Mouse (Mus musculus) erythroblast, embryonic 14.5 days (primary cell): ENCODE data around the gene Gm12695. TPM values are rescaled to one million over a fixed set of nuclear protein-coding genes. Genes with fewer than 3 reads are reported as not detected.

Source experiments
- H3K27me3 ChIP-seq: 2 replicates; pipeline ENCODE4 v1.6.1; 2012; ENCODE audit warnings: inconsistent platforms; ENCODE audit not compliant: control insufficient read depth
- H3K36me3 ChIP-seq: 2 replicates; pipeline ENCODE4 v1.6.1; 2012; ENCODE audit warnings: mild to moderate bottlenecking, inconsistent platforms; ENCODE audit not compliant: control insufficient read depth
- H3K4me1 ChIP-seq: 2 replicates; pipeline ENCODE4 v1.6.1; 2012; ENCODE audit warnings: inconsistent platforms; ENCODE audit not compliant: control insufficient read depth
- H3K4me3 ChIP-seq: replicated peaks from 2 replicates; pipeline ENCODE3; 2012; ENCODE audit warnings: moderate library complexity, mild to moderate bottlenecking, inconsistent platforms
- H3K9me3 ChIP-seq: 2 replicates; pipeline ENCODE4 v1.6.1; 2012; ENCODE audit warnings: low read length, inconsistent platforms, mixed read lengths; ENCODE audit not compliant: control insufficient read depth
- GATA1 ChIP-seq: IDR thresholded peaks from 2 replicates; pipeline ENCODE4 v1.6.1; 2012; ENCODE audit warnings: low read length, inconsistent platforms, mixed read lengths
- TAL1 ChIP-seq: IDR thresholded peaks from 3 replicates; pipeline ENCODE4 v1.6.1; 2012; ENCODE audit warnings: low read length, inconsistent platforms, mixed read lengths
- polyA plus RNA-seq: library from polyadenylated mRNA; stranded (reverse); fragments of >175 nt; gene quantifications from 2 replicates; pipeline ENCODE4 v1.2.3, GENCODE M21; 2012

Gm12695 gene
- polyA plus RNA-seq, result not detected in 2 replicates

GRCm38 (mm10) chr4:96785086-96785485 lies at the start of gene Gm12695:
Gene Gm12695 (minus strand): TSS chr4:96785186.
- TF ChIP-seq GATA1, result no peak
- TF ChIP-seq TAL1, result no peak
- Histone ChIP-seq H3K9me3 (no peaks in the 10 kb centered on the region), H3K4me1 (no peaks in the 10 kb centered on the region), H3K4me3 (no peak within 1 kb of the TSS), H3K36me3 (no peaks in the 10 kb centered on the region), H3K27me3 (no peaks in the 10 kb centered on the region)

DNA sequence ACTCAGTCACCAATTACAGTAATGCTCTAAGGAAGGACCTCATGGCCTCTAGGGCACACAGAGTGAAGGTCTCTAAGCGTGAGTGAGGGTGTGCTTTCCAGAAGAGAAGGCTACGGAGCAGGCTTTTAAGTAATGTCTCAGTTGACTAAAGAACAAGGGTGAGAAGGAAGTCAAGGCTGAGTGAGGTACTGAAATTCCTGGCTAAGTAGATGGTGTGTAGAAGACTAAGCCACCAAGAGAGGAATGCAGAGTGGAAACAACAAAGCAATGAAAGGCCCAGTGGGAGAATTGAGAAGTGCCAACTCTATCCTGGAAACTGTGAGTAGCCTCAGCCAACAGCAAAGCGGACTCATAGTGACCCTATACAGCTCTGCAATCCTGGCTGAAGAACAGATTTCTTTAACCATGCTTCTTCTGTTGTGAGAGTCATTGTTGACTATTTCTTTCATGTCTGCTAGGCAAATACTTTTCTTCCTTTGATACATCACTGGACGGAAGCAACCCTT lies 40.6 kb upstream of the Gm12695 start:
- Histone ChIP-seq H3K27me3 (no peaks in the 10 kb centered on the region), H3K4me3 (no peak overlapping the region), H3K36me3 (no peaks in the 10 kb centered on the region), H3K9me3 (no peaks in the 10 kb centered on the region; the same call in 1 of the 2 replicates), H3K4me1 (no peaks in the 10 kb centered on the region)
- TF ChIP-seq TAL1 (no peak), GATA1 (no peak)

DNA sequence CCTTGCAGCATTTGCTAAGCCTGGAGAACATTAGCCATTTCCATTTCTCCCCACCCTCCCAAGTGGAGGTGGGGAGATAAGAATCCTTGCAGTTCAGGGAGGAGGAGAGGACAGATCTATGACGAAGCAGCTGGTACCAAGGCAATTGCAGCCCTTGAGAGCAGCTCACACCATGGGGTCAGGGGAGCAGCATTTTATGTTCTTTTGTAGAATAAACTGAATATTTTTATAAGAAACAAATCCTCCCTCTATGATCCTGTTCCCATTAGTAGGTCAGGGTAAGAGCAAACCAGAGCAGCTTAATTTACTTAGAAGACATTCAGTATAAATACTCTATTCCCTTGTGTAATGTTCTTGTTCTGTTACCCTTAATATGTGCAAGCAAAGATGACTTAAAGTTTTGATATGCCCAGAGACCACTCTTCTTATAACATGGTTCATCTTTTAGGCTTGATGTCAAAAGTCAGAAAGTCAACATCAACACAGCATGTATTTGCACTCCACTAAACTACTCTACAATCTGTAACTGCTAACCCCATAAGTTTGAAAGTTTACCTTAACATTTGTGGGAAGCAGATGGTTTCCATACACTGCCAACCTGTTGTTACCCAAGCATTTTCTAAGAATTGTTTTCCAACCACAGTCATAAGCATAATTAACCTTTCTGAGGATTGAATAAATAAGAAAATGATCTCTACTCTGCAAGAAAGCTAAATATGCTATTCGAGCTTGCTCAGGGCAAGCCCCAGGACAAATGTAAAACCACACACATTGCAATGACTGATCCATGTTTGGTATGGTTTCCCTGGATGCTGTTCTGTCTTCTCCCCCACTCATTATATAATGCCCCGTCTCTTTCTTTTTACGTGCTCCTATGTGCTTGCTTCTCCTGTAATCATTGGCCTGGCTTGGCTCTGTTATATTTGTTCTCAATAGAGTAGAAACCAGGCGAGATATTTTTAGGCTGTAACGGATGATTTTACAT lies 22.1 kb upstream of the Gm12695 start:
- Histone ChIP-seq H3K9me3 (no peaks in the 10 kb centered on the region), H3K36me3 (no peaks in the 10 kb centered on the region), H3K4me1 (no peaks in the 10 kb centered on the region), H3K4me3 (no peak overlapping the region), H3K27me3 (no peaks in the 10 kb centered on the region)
- no peak for TF ChIP-seq GATA1
- TF ChIP-seq TAL1, result no peak

GRCm38 (mm10) chr4:96799380-96800157 lies 14.6 kb upstream of the Gm12695 start:
- no peaks in the 10 kb centered on the region; the same call in 1 of the 2 replicates for H3K9me3 ChIP-seq
- H3K27me3 ChIP-seq, result no peaks in the 10 kb centered on the region
- H3K36me3 ChIP-seq, result no peaks in the 10 kb centered on the region
- no peak for TF ChIP-seq GATA1
- TF ChIP-seq TAL1, result no peak
- H3K4me1 ChIP-seq, result no peaks in the 10 kb centered on the region
- H3K4me3 ChIP-seq, result no peak overlapping the region

DNA sequence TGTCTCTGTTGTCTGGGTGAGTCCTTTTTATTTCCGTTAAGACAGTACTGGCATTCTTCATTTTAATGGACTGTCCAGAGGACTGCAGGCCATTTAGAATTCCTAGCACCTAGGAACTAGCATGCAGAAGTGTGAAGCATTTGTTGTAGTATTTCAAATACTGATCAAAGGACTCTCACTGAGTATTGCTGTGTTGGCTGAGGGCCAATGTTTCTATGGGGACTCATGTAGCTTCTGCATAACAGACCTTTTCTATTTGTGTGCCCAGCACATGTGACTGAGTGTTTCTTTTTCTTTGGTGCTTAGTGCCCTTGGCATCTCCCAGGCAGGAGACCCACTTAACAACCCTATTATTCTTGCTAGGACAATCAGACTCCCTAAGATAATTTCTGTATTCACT lies 12.6 kb upstream of the Gm12695 start:
- Histone ChIP-seq H3K4me3 (no peak overlapping the region), H3K36me3 (no peaks in the 10 kb centered on the region), H3K4me1 (no peaks in the 10 kb centered on the region), H3K9me3 (no peaks in the 10 kb centered on the region; the same call in 1 of the 2 replicates), H3K27me3 (no peaks in the 10 kb centered on the region)
- TF ChIP-seq GATA1 (no peak), TAL1 (no peak)

GRCm38 (mm10) chr4:96791301-96791700 lies 6.3 kb upstream of the Gm12695 start:
- no peaks in the 10 kb centered on the region for H3K4me1 ChIP-seq
- H3K36me3 ChIP-seq, result no peaks in the 10 kb centered on the region
- TF ChIP-seq GATA1 (no peak), TAL1 (no peak)
- H3K4me3 ChIP-seq, result no peak overlapping the region
- H3K9me3 ChIP-seq, result no peaks in the 10 kb centered on the region
- H3K27me3 ChIP-seq, result no peaks in the 10 kb centered on the region

GRCm38 (mm10) chr4:96789905-96790304 lies 4.9 kb upstream of the Gm12695 start:
- no peak overlapping the region for H3K4me3 ChIP-seq
- no peak for TF ChIP-seq TAL1
- no peaks in the 10 kb centered on the region for H3K27me3 ChIP-seq
- H3K4me1 ChIP-seq, result no peaks in the 10 kb centered on the region
- no peaks in the 10 kb centered on the region for H3K9me3 ChIP-seq
- no peaks in the 10 kb centered on the region for H3K36me3 ChIP-seq

- TF ChIP-seq TAL1 (no peak), GATA1 (no peak)
- H3K36me3 ChIP-seq, result no peaks in the 10 kb centered on the region
- H3K27me3 ChIP-seq, result no peaks in the 10 kb centered on the region
Measured at GRCm38 (mm10) chr4:96786610-96787009, 1.6 kb upstream of the Gm12695 start.

More at GRCm38 (mm10) chr4:96786610-96787009, 1.6 kb upstream of the Gm12695 start:
- H3K4me1 ChIP-seq, result no peaks in the 10 kb centered on the region
- H3K9me3 ChIP-seq, result no peaks in the 10 kb centered on the region
- no peak overlapping the region for H3K4me3 ChIP-seq
